Mouse (Mus musculus): ENCODE results near the gene Galr3.
A peak's percentile ranks its signal among the peaks of the same experiment; 100 is the strongest.
"Not testable (repeated sequence)": the region's sequence is repeated elsewhere in the genome, so short reads cannot be mapped to it uniquely, and the experiment has no call there.

Galr3 gene

DNA sequence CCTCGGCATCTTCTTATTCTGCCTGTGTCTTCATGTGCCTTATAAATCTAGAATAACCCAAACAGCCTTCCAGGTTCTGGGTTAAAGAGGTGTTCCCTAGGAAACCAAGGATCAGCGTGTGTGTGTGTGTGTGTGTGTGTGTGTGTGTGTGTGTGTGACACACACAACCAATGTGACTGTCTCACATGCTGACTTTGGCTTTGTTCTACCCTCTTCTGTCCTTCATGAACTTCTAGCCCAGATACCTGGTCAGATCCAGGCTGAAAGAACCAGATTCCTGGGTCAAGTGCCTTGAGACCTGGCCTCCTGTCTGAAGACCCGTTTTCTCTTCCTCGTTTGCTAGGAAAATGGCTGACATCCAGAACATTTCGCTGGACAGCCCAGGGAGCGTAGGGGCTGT, at the start of gene Galr3:
Galr3 (plus strand) TSS at position 301 of the 400 bp plus-strand sequence.
- DNase-seq (ENCODE audit: extremely low read depth, low read depth, low spot score): no peak

GRCm38 (mm10) chr15:78992235-78992634, 49.5 kb upstream of the Galr3 start:
- no peak for DNase-seq (ENCODE audit: extremely low read depth, low read depth, low spot score)

GRCm38 (mm10) chr15:78992925-78993324, 48.8 kb upstream of the Galr3 start:
- no peak for DNase-seq (ENCODE audit: extremely low read depth, low read depth, low spot score)

DNA sequence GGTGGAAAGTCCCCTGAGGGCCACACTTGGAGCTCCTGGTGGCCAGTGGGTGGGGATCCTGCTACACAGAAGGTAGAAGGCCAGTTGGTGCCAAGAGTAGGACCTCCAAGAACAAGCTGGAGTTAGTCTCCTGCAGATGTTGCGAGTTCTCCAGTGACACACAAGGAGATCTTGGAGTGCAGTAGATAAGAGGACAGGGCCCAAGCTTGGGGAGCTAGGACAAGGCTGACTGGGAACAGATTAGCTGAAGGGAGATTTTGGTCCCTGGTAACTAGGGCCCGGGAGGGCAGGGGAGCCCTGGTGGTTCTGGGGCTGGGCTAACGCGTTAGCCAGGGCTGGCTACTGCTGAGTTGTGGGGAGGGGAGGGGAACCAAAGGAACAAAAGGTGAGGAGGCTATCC, 45.8 kb upstream of the Galr3 start:
- DNase-seq (ENCODE audit: extremely low read depth, low read depth, low spot score): no peak

- no peak for DNase-seq (ENCODE audit: extremely low read depth, low read depth, low spot score)
These were observed 45.0 kb upstream of the Galr3 start for GRCm38 (mm10) chr15:78996663-78997062.

DNA sequence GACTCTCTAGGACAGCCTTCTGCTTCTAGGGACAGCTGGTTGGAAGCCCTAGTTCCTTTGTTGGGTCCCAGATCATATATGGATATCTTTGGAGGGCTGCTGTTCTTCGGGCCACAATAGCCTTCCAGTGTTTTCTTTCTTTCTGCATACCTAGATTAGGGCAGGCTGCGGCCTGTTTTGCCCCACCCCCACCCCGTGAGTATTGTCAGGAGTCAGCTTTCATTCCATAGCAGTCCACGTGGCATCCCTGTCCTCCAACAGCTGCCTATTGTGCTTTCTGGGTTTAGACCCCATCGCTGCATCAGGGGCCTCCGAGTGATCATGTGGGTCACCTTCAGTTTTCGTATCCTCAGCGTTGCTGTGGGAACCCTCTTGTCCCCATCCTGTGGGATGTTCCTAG, 43.3 kb upstream of the Galr3 start:
- DNase-seq (ENCODE audit: extremely low read depth, low read depth, low spot score): no peak

DNA sequence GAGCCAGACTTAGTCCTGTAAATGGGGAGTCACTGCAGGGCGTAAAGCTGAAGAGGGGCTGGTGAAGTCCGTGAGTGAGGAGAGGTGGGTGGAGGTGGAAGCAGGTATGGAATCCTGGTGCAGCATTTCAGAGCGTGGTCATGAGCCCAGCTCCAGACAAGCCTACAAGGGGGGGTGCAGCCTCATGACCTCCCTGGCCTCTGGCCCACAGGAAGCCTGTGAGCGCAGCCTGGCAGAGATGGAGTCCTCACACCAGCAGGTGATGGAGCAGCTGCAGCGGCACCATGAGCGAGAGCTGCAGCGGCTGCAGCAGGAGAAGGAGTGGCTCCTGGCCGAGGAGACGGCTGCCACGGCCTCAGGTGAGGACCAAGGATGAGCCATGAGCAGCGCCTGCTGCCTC, 42.1 kb upstream of the Galr3 start:
- no peak for DNase-seq (ENCODE audit: extremely low read depth, low read depth, low spot score)

DNA sequence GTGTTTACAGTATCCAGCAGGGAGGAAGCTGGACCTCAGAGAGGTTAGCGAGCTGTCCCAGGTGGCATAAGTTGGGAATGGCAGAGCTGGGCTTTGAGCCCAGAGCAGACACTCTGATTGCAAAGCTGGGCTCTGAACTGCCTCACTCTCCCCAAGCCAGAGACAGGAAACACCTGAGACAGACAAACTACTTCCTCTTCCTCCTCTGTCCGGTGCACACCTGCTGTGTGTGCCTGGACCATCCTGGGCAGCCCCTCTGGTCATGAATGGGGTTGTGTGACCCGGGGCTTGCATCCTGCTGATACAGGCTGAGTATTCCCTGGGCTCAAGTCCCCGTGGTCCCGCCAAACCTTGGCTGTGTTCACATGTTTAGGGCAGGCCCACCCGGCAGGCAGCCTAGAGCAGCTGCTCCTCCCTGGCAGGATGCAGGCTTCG, 41.3 kb upstream of the Galr3 start:
- no peak for DNase-seq (ENCODE audit: extremely low read depth, low read depth, low spot score)

DNA sequence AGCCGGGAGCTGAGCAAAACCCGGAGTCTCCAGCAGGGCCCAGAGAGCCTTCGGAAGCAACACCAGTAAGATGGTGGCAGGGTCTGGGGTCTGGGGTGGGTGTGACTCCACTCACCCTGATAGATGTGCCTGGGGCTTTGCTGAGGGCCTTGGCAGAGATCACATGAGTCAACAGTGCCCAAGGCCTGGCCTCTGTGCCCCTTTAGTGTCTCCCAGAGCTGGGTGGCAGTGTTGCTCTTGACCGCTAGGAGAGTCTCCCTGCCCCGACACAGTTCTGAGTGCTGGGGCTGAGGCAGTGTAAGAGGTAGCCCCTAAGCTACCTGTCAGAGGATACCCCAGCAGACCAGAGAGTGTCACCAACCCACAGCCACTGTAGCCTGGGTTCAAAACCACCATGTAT, 40.1 kb upstream of the Galr3 start:
- DNase-seq (ENCODE audit: extremely low read depth, low read depth, low spot score): no peak

- DNase-seq (ENCODE audit: extremely low read depth, low read depth, low spot score): no peak
These were observed 39.6 kb upstream of the Galr3 start for GRCm38 (mm10) chr15:79002036-79002435.

GRCm38 (mm10) chr15:79003079-79003478, 38.6 kb upstream of the Galr3 start:
- no peak for DNase-seq (ENCODE audit: extremely low read depth, low read depth, low spot score)

- no peak for DNase-seq (ENCODE audit: extremely low read depth, low read depth, low spot score)
These were observed 36.1 kb upstream of the Galr3 start for GRCm38 (mm10) chr15:79005581-79005980.

DNA sequence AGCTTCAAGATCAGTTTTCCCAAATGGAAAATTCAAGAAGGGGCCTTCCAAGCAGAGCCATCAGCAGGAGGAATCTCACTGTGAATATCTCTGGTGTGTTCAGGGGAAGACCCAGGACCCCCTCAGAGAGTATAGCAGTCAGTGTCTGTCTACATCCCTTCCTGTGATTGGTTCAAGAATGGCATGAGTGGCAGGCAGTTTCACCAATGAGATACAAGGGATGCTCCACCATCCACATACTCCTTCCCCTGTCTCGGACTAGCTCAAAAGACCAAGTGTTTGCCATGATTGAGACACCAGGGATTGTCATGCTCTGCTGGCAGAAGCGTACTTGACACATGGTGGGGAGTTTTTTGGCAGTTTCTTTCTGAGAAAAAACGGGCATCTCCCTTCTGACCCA, 35.0 kb upstream of the Galr3 start:
- DNase-seq (ENCODE audit: extremely low read depth, low read depth, low spot score): no peak

GRCm38 (mm10) chr15:79007059-79007458, 34.6 kb upstream of the Galr3 start:
- DNase-seq (ENCODE audit: extremely low read depth, low read depth, low spot score): peak; percentile 51

- not testable (repeated sequence) for DNase-seq (ENCODE audit: extremely low read depth, low read depth, low spot score)
These were observed 33.8 kb upstream of the Galr3 start for GRCm38 (mm10) chr15:79007836-79008235.

DNA sequence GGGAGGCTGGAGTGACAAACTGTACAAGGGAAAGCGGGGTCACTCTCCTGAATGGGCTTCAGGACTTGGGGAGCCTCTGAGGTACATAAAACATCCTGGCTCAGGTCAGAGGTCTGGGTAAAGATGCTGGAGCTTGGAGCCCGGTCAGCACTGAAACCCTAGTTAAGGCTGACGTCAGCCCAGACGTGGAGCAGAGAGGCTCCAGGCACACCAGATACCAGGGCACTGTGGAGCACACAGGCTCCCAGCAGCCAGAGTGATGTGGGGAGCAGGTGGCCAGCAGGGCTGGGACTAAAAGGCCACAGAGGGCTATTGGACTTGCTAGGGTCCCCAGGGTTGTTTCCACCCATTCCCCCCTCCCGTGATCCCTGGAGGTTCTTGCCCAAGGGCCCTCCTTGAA, 32.0 kb upstream of the Galr3 start:
- no peak for DNase-seq (ENCODE audit: extremely low read depth, low read depth, low spot score)

- DNase-seq (ENCODE audit: extremely low read depth, low read depth, low spot score): no peak
These were observed 30.1 kb upstream of the Galr3 start for GRCm38 (mm10) chr15:79011550-79011949.

DNA sequence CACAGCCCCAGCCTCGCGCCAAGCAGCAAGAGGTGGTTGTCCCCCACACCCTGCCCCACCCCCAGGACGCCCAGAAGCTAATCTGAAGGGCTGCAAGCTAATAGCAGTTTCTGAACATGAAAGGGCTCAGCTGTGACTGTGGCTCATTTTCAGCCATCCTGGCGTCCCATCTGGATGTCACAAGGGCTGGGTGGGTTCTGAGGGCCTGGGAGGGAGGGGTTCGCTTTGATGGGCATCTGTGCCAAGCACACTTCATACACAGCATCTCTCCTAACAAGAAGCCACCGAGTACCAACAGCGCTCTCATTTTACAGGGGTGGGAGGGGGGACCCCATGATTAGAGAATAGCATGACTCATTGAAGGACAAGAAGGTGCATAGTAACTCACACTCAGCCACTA, 28.3 kb upstream of the Galr3 start:
- DNase-seq (ENCODE audit: extremely low read depth, low read depth, low spot score): no peak

DNA sequence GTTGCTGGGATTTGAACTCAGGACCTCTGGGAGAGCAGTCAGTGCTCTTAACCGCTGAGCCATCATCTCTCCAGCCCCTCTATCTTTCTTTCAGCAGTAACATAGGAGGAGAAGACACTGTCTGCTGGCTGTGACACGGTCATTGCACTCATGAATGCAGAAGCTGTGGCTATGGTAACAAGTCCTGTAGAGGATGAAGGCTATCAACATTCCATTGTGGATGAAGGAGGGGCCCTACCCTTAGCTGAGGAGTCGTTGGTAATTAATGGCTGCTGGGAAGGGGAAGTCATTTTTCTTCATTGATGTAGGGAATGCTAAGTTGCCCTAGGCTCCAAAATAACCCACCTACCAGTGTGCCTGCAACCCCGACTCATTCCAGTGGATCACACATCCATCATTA, 23.5 kb upstream of the Galr3 start:
- no peak for DNase-seq (ENCODE audit: extremely low read depth, low read depth, low spot score)

DNA sequence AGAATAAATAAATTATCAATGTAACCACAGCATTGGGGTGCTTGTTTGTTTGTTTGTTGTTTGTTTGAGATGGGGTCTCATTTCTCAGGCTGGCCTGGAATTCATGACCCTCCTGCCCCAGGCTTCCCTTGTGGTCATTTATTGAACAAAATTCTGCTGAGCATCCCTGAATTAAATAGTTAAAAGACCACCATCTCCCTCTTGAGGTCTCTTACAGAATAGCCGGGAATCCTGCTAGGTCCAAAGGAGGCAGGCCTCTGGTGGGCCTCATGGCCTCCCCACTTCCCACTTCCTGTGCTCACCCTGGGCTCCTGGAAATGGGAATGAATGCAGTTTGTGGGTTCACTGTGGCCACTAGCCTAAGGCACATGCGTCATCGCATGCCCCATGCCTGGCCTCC, 22.8 kb upstream of the Galr3 start:
- no peak for DNase-seq (ENCODE audit: extremely low read depth, low read depth, low spot score)

DNA sequence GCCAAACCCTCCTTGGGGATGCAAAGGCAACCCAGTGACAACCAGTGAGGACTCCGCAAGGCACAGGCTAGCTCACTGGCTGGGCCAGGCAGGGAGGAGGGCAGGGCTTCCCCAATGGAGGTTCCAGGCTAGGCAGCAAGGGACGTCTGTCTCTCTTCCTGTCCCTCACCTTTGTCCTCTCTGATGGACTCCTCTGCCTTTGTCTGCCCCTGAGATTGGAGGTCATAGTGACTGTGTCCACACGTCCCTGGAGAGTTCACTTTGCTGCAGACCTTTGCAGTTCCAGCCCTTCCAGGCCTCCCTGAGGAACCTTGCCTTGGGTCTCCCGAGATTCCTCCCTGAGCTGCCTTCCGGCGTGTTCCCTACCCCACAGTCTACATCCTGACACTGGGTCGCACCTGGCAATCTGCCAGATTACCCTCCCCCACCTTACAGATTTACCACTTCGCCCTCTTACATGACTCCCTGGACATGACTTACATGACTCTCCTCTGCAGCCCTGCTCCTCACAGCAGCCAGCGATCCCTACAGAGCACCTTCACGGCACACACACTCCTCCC, 18.9 kb upstream of the Galr3 start:
- no peak for DNase-seq (ENCODE audit: extremely low read depth, low read depth, low spot score)

- DNase-seq (ENCODE audit: extremely low read depth, low read depth, low spot score): no peak
These were observed 18.3 kb upstream of the Galr3 start for GRCm38 (mm10) chr15:79023366-79023765.

GRCm38 (mm10) chr15:79025687-79026308, 15.9 kb upstream of the Galr3 start:
- DNase-seq (ENCODE audit: extremely low read depth, low read depth, low spot score): no peak
